Mouse (Mus musculus) right cerebral cortex, postnatal 4 days (tissue): ENCODE data around the gene Cnot3.
"Not testable (repeated sequence)": the region's sequence is repeated elsewhere in the genome, so short reads cannot be mapped to it uniquely, and the experiment has no call there.

Experiments used
- DNase-seq: peaks from one replicate; pipeline ENCODE4 v3.0.0-alpha.2; 2022

The Cnot3 gene

GRCm38 (mm10) chr7:3644672-3645487 is at the start of gene Cnot3:
Gene Cnot3, plus strand, starts transcription at chr7:3645268.
- peak; percentile 96 for DNase-seq

- DNase-seq: not testable (repeated sequence)
Measured at GRCm38 (mm10) chr7:3597755-3598154, 47.3 kb upstream of the Cnot3 start.

GRCm38 (mm10) chr7:3601119-3601518 is 43.9 kb upstream of the Cnot3 start:
- DNase-seq: peak; percentile 63

- DNase-seq: no peak
Measured at GRCm38 (mm10) chr7:3606798-3607197, 38.3 kb upstream of the Cnot3 start.

GRCm38 (mm10) chr7:3607391-3607790 is 37.7 kb upstream of the Cnot3 start:
- no peak for DNase-seq

- no peak for DNase-seq
Measured at GRCm38 (mm10) chr7:3608668-3609067, 36.4 kb upstream of the Cnot3 start.

- DNase-seq: no peak
Measured at GRCm38 (mm10) chr7:3609082-3609481, 36.0 kb upstream of the Cnot3 start.

GRCm38 (mm10) chr7:3610437-3610836 is 34.6 kb upstream of the Cnot3 start:
- no peak for DNase-seq

GRCm38 (mm10) chr7:3611006-3611405 is 34.1 kb upstream of the Cnot3 start:
- no peak for DNase-seq

GRCm38 (mm10) chr7:3614021-3614420 is 31.0 kb upstream of the Cnot3 start:
- DNase-seq: no peak

GRCm38 (mm10) chr7:3616057-3616388 is 29.0 kb upstream of the Cnot3 start, which contains the start of gene Oscar:
Gene Oscar, minus strand, starts transcription at chr7:3616157.
- DNase-seq: no peak

- DNase-seq: peak; percentile 54
Measured at GRCm38 (mm10) chr7:3616389-3617241, 28.5 kb upstream of the Cnot3 start.

GRCm38 (mm10) chr7:3617242-3617995 is 27.6 kb upstream of the Cnot3 start, which contains the start of gene Ndufa3:
Gene Ndufa3, plus strand, starts transcription at chr7:3617373.
- peak; percentile 85 for DNase-seq

- DNase-seq: no peak
Measured at GRCm38 (mm10) chr7:3629030-3629429, 16.0 kb upstream of the Cnot3 start.

GRCm38 (mm10) chr7:3629543-3630477 is 15.3 kb upstream of the Cnot3 start, which contains the start of the genes Tfpt and Prpf31:
Gene Tfpt, minus strand, starts transcription at chr7:3629929.
Gene Prpf31, plus strand, starts transcription at chr7:3629985.
- peak; percentile 81 for DNase-seq

GRCm38 (mm10) chr7:3630478-3630815 is 14.6 kb upstream of the Cnot3 start:
- DNase-seq: no peak

GRCm38 (mm10) chr7:3643412-3643811 is 1.7 kb upstream of the Cnot3 start:
- DNase-seq: no peak

- no peak for DNase-seq
Measured at GRCm38 (mm10) chr7:3643843-3644242, 1.2 kb upstream of the Cnot3 start.

- DNase-seq: no peak
Measured at GRCm38 (mm10) chr7:3644348-3644671, 758 bp upstream of the Cnot3 start.

GRCm38 (mm10) chr7:3645488-3646025 is 489 bp downstream of the Cnot3 start:
- no peak for DNase-seq

GRCm38 (mm10) chr7:3646188-3646587 is 1.1 kb downstream of the Cnot3 start:
- DNase-seq: no peak

- DNase-seq: no peak
Measured at GRCm38 (mm10) chr7:3646641-3647040, 1.6 kb downstream of the Cnot3 start.
